Comparison of ENCODE assay signal across 9 mouse cellular contexts in the genomic region with DNA sequence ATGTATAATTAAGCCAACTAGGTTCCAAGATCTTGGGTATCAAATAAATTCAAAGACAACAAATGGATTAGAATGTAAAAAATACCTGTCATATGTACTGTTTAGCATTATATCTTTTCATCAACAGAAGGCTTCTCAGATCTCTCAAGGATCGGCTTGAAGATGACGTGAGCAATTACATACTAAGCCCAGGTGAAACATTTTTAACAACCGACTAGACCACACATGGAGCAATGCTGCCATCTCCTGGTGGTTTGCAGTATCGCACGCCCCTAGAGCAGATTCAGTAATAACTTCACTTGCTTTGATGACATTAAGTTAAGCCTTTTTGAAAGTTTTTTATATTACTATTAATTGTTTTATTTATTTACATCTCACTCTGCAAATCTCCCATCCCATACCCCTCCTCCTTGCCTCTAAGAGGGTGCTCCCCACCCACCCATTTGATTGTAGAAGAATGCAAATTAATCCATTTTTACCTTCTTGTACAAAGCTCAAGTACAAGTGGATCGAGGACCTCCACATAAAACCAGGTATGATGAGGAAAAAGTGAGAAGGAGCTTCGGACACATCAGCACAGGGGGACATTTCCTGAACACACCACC. TPM values are rescaled to one million over a fixed set of nuclear protein-coding genes. Genes with fewer than 3 reads are reported as not detected.
DNase-seq lines count a peak whose midpoint lies in the region; ATAC-seq lines count a peak whose summit lies in the region.
"Had no signal": no experiment of that assay in that cellular context is flagged by ENCODE, and none has a peak within 500 bp of the region (broad histone marks: within the 10 kb centered on the region; RNA-seq: fewer than 3 reads in every experiment).

No protein-coding gene starts in this region.

- DNase-seq in liver, result peak; percentile 62
- peak; percentile 84 for DNase-seq in brain, adult 2 months (ENCODE audit: low read depth, low spot score)
- peak; percentile 20 for DNase-seq in hindlimb bud, embryonic 11.5 days (ENCODE audit: extremely low spot score, low read depth, low spot score)
- DNase-seq in left cerebral cortex, adult 8-10 months (ENCODE audit: low spot score in 2 of 2), result peak; percentile 10 to 73
- peak; percentile 91 for DNase-seq in midbrain, embryonic 14.5 days
- DNase-seq in spleen, postnatal 4 days (ENCODE audit: low spot score in 2 of 2), result peak; percentile 42 to 81

- H3K9ac ChIP-seq in liver, embryonic 12.5 days, result no peak overlapping the region
- no peak overlapping the region for H3K9ac ChIP-seq in midbrain, embryonic 14.5 days (replicated peaks; ENCODE audit: low read length)

- H3K9me3 ChIP-seq in liver, embryonic 12.5 days (replicated peaks), result no peaks in the 10 kb centered on the region
- H3K9me3 ChIP-seq in midbrain, embryonic 14.5 days (ENCODE audit: control insufficient read depth, low read length), result no peaks in the 10 kb centered on the region

- no peak for ATAC-seq in liver, embryonic 12.5 days
- ATAC-seq in erythroblast, adult 5-6 weeks (replicated peaks; ENCODE audit: low FRiP score, poor library complexity, severe bottlenecking), result peak; percentile 81
- no peak; the same call in 1 of the 2 replicates for ATAC-seq in midbrain, embryonic 14.5 days (ENCODE audit: low FRiP score, low TSS enrichment)

- no peaks in the 10 kb centered on the region for H3K4me1 ChIP-seq in liver, embryonic 12.5 days
- H3K4me1 ChIP-seq in midbrain, embryonic 14.5 days (ENCODE audit: control insufficient read depth, insufficient read depth, low read length), result no peaks in the 10 kb centered on the region

- no peak overlapping the region for H3K27ac ChIP-seq in liver, embryonic 12.5 days
- H3K27ac ChIP-seq in midbrain, embryonic 14.5 days (replicated peaks; ENCODE audit: low read depth, low read length), result no peak overlapping the region
- H3K27ac ChIP-seq: macrophage had no signal

- H3K36me3 ChIP-seq in liver, embryonic 12.5 days, result no peaks in the 10 kb centered on the region
- H3K36me3 ChIP-seq in midbrain, embryonic 14.5 days (ENCODE audit: control insufficient read depth, insufficient read depth, low read length), result no peaks in the 10 kb centered on the region; the same call in 1 of the 2 replicates

- peaks cover 4% of the 10 kb centered on the region; the same call in 1 of the 2 replicates for H3K27me3 ChIP-seq in liver, embryonic 12.5 days (replicated peaks)
- H3K27me3 ChIP-seq in midbrain, embryonic 14.5 days (ENCODE audit: control insufficient read depth, insufficient read depth, low read length), result no peaks in the 10 kb centered on the region

- H3K4me3 ChIP-seq in liver, embryonic 12.5 days, result no peak overlapping the region
- H3K4me3 ChIP-seq in midbrain, embryonic 14.5 days (replicated peaks; ENCODE audit: low read depth, low read length), result no peak overlapping the region

- no peak overlapping the region for H3K4me2 ChIP-seq in liver, embryonic 12.5 days
- H3K4me2 ChIP-seq in midbrain, embryonic 14.5 days (ENCODE audit: low read length), result peak overlapping the region; percentile 37

- WGBS in liver, embryonic 12.5 days (ENCODE audit: insufficient replicate concordance), result 11% methylated on average over 7 of the region's 7 CpGs
- 17% methylated on average over 7 of the region's 7 CpGs for WGBS in midbrain, embryonic 14.5 days

RNA-seq across cellular contexts. Expression of gene Sqor, which starts 11.2 kb away (rescaled TPM):
- polyA plus RNA-seq in liver, embryonic 12.5 days (2016; fragmentation: Nextera tagmentation; extraction: Ambion mirVana), result 2.8 and 3.9 TPM in 2 replicates
- total RNA-seq in erythroblast, adult 5-6 weeks (2015; ENCODE audit: low replicate concordance), result 28.0 and 56.3 TPM in 2 replicates
- 24.2 and 44.2 TPM in 2 replicates for total RNA-seq in erythroblast, adult 5-6 weeks (2017; ENCODE audit: low replicate concordance)
- total RNA-seq in left cerebral cortex, adult 8-10 months (2022), result 1 to 10 TPM; 5.3 to 7.8 (median 7.5) TPM
- 1.1 and 2.1 TPM in 2 replicates for polyA plus RNA-seq in midbrain, embryonic 14.5 days (2014; fragmentation: Nextera tagmentation; extraction: Ambion mirVana)

RNA-seq across cellular contexts. Expression of gene Bloc1s6, which starts 15.5 kb away (rescaled TPM):
- polyA plus RNA-seq in liver, embryonic 12.5 days (2016; fragmentation: Nextera tagmentation; extraction: Ambion mirVana), result 23.2 and 24.2 TPM in 2 replicates
- 3.1 and 20.2 TPM in 2 replicates for total RNA-seq in erythroblast, adult 5-6 weeks (2015; ENCODE audit: low replicate concordance)
- total RNA-seq in erythroblast, adult 5-6 weeks (2017; ENCODE audit: low replicate concordance), result 5.0 and 5.4 TPM in 2 replicates
- 10 to 100 TPM; 27.0 to 39.2 (median 29.5) TPM for total RNA-seq in left cerebral cortex, adult 8-10 months (2022)
- 77.1 and 93.9 TPM in 2 replicates for polyA plus RNA-seq in midbrain, embryonic 14.5 days (2014; fragmentation: Nextera tagmentation; extraction: Ambion mirVana)

RNA-seq across cellular contexts. Expression of gene Slc30a4, which starts 51.4 kb away (rescaled TPM):
- polyA plus RNA-seq in liver, embryonic 12.5 days (2016; fragmentation: Nextera tagmentation; extraction: Ambion mirVana), result 1.8 and 2.4 TPM in 2 replicates
- total RNA-seq in erythroblast, adult 5-6 weeks (2015; ENCODE audit: low replicate concordance), result 0.42 TPM in 1 of 2 replicates, not detected in the other
- total RNA-seq in erythroblast, adult 5-6 weeks (2017; ENCODE audit: low replicate concordance), result 0.43 and 0.56 TPM in 2 replicates
- 10 to 100 TPM; 40.4 to 51.6 (median 45.3) TPM for total RNA-seq in left cerebral cortex, adult 8-10 months (2022)
- polyA plus RNA-seq in midbrain, embryonic 14.5 days (2014; fragmentation: Nextera tagmentation; extraction: Ambion mirVana), result 8.5 and 11.1 TPM in 2 replicates

Comparison
In these comparisons a context has a peak if more than half of its experiments do, and no peak if none do; other contexts are left out.
1. DNase-seq: peak in every context shown above with its lines; median percentile 91 in midbrain, embryonic 14.5 days; 84 in brain, adult 2 months; 62 in liver; 62 in spleen, postnatal 4 days; 42 in left cerebral cortex, adult 8-10 months; 20 in hindlimb bud, embryonic 11.5 days.
2. RNA of gene Slc30a4, which starts 51.4 kb away (total RNA-seq): 40.4 to 51.6 TPM in left cerebral cortex, adult 8-10 months; 0.42 to 0.56 TPM in erythroblast, adult 5-6 weeks; every median in the first group is over 10 times any median in the second.